Mouse (Mus musculus) activated CD4-positive, CD25-positive, alpha-beta regulatory T cell, adult 9 weeks (primary cell): ENCODE data around the gene Pde6h. TPM values are rescaled to one million over a fixed set of nuclear protein-coding genes. Genes with fewer than 3 reads are reported as not detected.

Source experiments
- polyA plus RNA-seq: library from polyadenylated mRNA; unstranded; fragments of 100-300 nt; shearing (Covaris generic); gene quantifications from one replicate; pipeline ENCODE4 v1.2.1, GENCODE M21; 2017

Pde6h gene
- polyA plus RNA-seq, result not detected

GRCm38 (mm10) chr6:136923532-136923931 is at the start of gene Pde6h:
TSS of gene Pde6h (plus strand) at chr6:136923832.

GRCm38 (mm10) chr6:136875670-136876069 is 48.0 kb upstream of the Pde6h start, which contains the start of gene Mgp:
TSS of gene Mgp (minus strand) at chr6:136875823.

GRCm38 (mm10) chr6:136922080-136922479 is 1.6 kb upstream of the Pde6h start, which contains the start of gene Erp27:
TSS of gene Erp27 (minus strand) at chr6:136922180.

GRCm38 (mm10) chr6:136941051-136942021 is 17.7 kb downstream of the Pde6h start, which contains the start of gene Arhgdib:
TSS of gene Arhgdib (minus strand) at chr6:136941899.

Other genes starting within 250 kb of the Pde6h start
- not detected for gene Gucy2c, start 142.1 kb upstream of the Pde6h start, polyA plus RNA-seq
- 1.2 TPM for gene Hist4h4, start 119.4 kb upstream of the Pde6h start, polyA plus RNA-seq
- gene H2afj, start 115.6 kb upstream of the Pde6h start, polyA plus RNA-seq, result 43.2 TPM
- gene BC049715, start 96.2 kb upstream of the Pde6h start, polyA plus RNA-seq, result 1.7 TPM
- 100 TPM for gene Wbp11, start 95.6 kb upstream of the Pde6h start, polyA plus RNA-seq
- not detected for gene Smco3, start 88.4 kb upstream of the Pde6h start, polyA plus RNA-seq
- 2.3 TPM for gene Art4, start 66.1 kb upstream of the Pde6h start, polyA plus RNA-seq
- not detected for gene Mgp, start 48.0 kb upstream of the Pde6h start, polyA plus RNA-seq
- gene Erp27, start 1.7 kb upstream of the Pde6h start, polyA plus RNA-seq, result 1.7 TPM
- 2,714 TPM for gene Arhgdib, start 18.1 kb downstream of the Pde6h start, polyA plus RNA-seq
- not detected for gene Rerg, start 246.7 kb downstream of the Pde6h start, polyA plus RNA-seq